Mouse (Mus musculus): ENCODE results near the gene Mrvi1. TPM values are rescaled to one million over a fixed set of nuclear protein-coding genes. Genes with fewer than 3 reads are reported as not detected.

The Mrvi1 gene
- polyA plus RNA-seq, 1 experiment from 2014 or later, result 0.87 TPM

GRCm38 (mm10) chr7:110860129-110860528 is 122.1 kb downstream of the Mrvi1 start:
- Histone ChIP-seq H3K9me3 (no peaks in the 10 kb centered on the region), H3K9ac (replicated peaks) (no peak overlapping the region), H3K27ac (replicated peaks) (no peak overlapping the region), H3K4me2 (replicated peaks) (no peak overlapping the region), H3K27me3 (no peaks in the 10 kb centered on the region), H3K4me1 (peaks cover 4% of the 10 kb centered on the region; the same call in 1 of the 2 replicates), H3K36me3 (no peaks in the 10 kb centered on the region), H3K4me3 (no peak overlapping the region)
- 89% methylated on average over 5 of the region's 5 CpGs for WGBS
- no peak for ATAC-seq (replicated peaks)

GRCm38 (mm10) chr7:110855604-110856003 is 126.7 kb downstream of the Mrvi1 start:
- Histone ChIP-seq H3K36me3 (no peaks in the 10 kb centered on the region), H3K4me3 (no peak overlapping the region), H3K27ac (replicated peaks) (no peak overlapping the region), H3K4me2 (replicated peaks) (no peak overlapping the region), H3K9me3 (no peaks in the 10 kb centered on the region), H3K9ac (replicated peaks) (no peak overlapping the region), H3K27me3 (no peaks in the 10 kb centered on the region), H3K4me1 (peaks cover 11% of the 10 kb centered on the region; the same call in 1 of the 2 replicates)
- ATAC-seq (replicated peaks), result no peak
- WGBS, result 84% methylated on average over 1 of the region's 1 CpGs

GRCm38 (mm10) chr7:110854927-110855546 is 127.2 kb downstream of the Mrvi1 start:
- 70% methylated on average over 8 of the region's 8 CpGs for WGBS

GRCm38 (mm10) chr7:110854519-110854918 is 127.7 kb downstream of the Mrvi1 start:
- no peak for ATAC-seq (replicated peaks)

More at GRCm38 (mm10) chr7:110854927-110855546, 127.2 kb downstream of the Mrvi1 start:
- no peaks in the 10 kb centered on the region for H3K27me3 ChIP-seq
- no peak for ATAC-seq (replicated peaks)
- no peak overlapping the region for H3K4me2 ChIP-seq (replicated peaks)
- no peaks in the 10 kb centered on the region for H3K9me3 ChIP-seq
- no peak overlapping the region for H3K4me3 ChIP-seq
- peaks cover 11% of the 10 kb centered on the region; the same call in 1 of the 2 replicates for H3K4me1 ChIP-seq
- H3K36me3 ChIP-seq, result no peaks in the 10 kb centered on the region
- no peak overlapping the region for H3K27ac ChIP-seq (replicated peaks)
- H3K9ac ChIP-seq (replicated peaks), result no peak overlapping the region

GRCm38 (mm10) chr7:110853611-110854010 is 128.7 kb downstream of the Mrvi1 start:
- Histone ChIP-seq H3K9me3 (no peaks in the 10 kb centered on the region), H3K4me3 (no peak overlapping the region), H3K36me3 (no peaks in the 10 kb centered on the region), H3K4me1 (peaks cover 11% of the 10 kb centered on the region; the same call in 1 of the 2 replicates), H3K9ac (replicated peaks) (no peak overlapping the region), H3K27ac (replicated peaks) (0 out of 2 replicates have a peak overlapping the region, but pooled peaks have one; percentile 1), H3K27me3 (no peaks in the 10 kb centered on the region), H3K4me2 (replicated peaks) (no peak overlapping the region)
- no peak for ATAC-seq (replicated peaks)
- WGBS, result 73% methylated on average over 10 of the region's 10 CpGs

More at GRCm38 (mm10) chr7:110854519-110854918, 127.7 kb downstream of the Mrvi1 start:
- H3K27ac ChIP-seq (replicated peaks), result no peak overlapping the region
- 57% methylated on average over 3 of the region's 3 CpGs for WGBS
- H3K4me1 ChIP-seq, result peaks cover 11% of the 10 kb centered on the region; the same call in 1 of the 2 replicates
- no peaks in the 10 kb centered on the region for H3K27me3 ChIP-seq
- H3K4me2 ChIP-seq (replicated peaks), result no peak overlapping the region
- no peak overlapping the region for H3K4me3 ChIP-seq
- no peak overlapping the region for H3K9ac ChIP-seq (replicated peaks)
- no peaks in the 10 kb centered on the region for H3K36me3 ChIP-seq
- no peaks in the 10 kb centered on the region for H3K9me3 ChIP-seq

- H3K9me3 ChIP-seq, result no peaks in the 10 kb centered on the region
- H3K27me3 ChIP-seq, result no peaks in the 10 kb centered on the region
- H3K36me3 ChIP-seq, result no peaks in the 10 kb centered on the region
- no peak overlapping the region for H3K4me3 ChIP-seq
- H3K9ac ChIP-seq (replicated peaks), result no peak overlapping the region
- ATAC-seq (replicated peaks), result no peak
- H3K4me2 ChIP-seq (replicated peaks), result no peak overlapping the region
- peaks cover 11% of the 10 kb centered on the region; the same call in 1 of the 2 replicates for H3K4me1 ChIP-seq
- 81% methylated on average over 7 of the region's 7 CpGs for WGBS
- no peak overlapping the region for H3K27ac ChIP-seq (replicated peaks)
Measured at GRCm38 (mm10) chr7:110851541-110852203, 130.6 kb downstream of the Mrvi1 start.

- ATAC-seq (replicated peaks), result no peak
- H3K9ac ChIP-seq (replicated peaks), result no peak overlapping the region
Measured at GRCm38 (mm10) chr7:110848371-110848770, 133.9 kb downstream of the Mrvi1 start.

GRCm38 (mm10) chr7:110847321-110847720 is 134.9 kb downstream of the Mrvi1 start:
- H3K4me3 ChIP-seq, result no peak overlapping the region
- no peak overlapping the region for H3K4me2 ChIP-seq (replicated peaks)
- H3K27ac ChIP-seq (replicated peaks), result no peak overlapping the region
- no peak for ATAC-seq (replicated peaks)
- no peak overlapping the region for H3K9ac ChIP-seq (replicated peaks)
- H3K9me3 ChIP-seq, result no peaks in the 10 kb centered on the region
- H3K27me3 ChIP-seq, result no peaks in the 10 kb centered on the region
- H3K4me1 ChIP-seq, result peaks cover 6% of the 10 kb centered on the region
- 91% methylated on average over 2 of the region's 2 CpGs for WGBS
- no peaks in the 10 kb centered on the region for H3K36me3 ChIP-seq

More at GRCm38 (mm10) chr7:110848371-110848770, 133.9 kb downstream of the Mrvi1 start:
- Histone ChIP-seq H3K27me3 (no peaks in the 10 kb centered on the region), H3K4me3 (no peak overlapping the region), H3K4me2 (replicated peaks) (no peak overlapping the region), H3K36me3 (no peaks in the 10 kb centered on the region), H3K9me3 (no peaks in the 10 kb centered on the region), H3K4me1 (peaks cover 4% of the 10 kb centered on the region), H3K27ac (replicated peaks) (no peak overlapping the region)
- WGBS, result 90% methylated on average over 1 of the region's 1 CpGs

- peaks cover 6% of the 10 kb centered on the region for H3K4me1 ChIP-seq
- peak within 1 kb of the TSS; percentile 89 for H3K9ac ChIP-seq (replicated peaks)
- peak within 1 kb of the TSS; percentile 83 for H3K4me2 ChIP-seq (replicated peaks)
- H3K36me3 ChIP-seq, result no peaks in the 10 kb centered on the region
- WGBS, result under 1% methylated on average over 42 of the region's 42 CpGs
- ATAC-seq (replicated peaks), result peak; percentile 96
- peak within 1 kb of the TSS; percentile 87 for H3K4me3 ChIP-seq
- H3K27ac ChIP-seq (replicated peaks), result peak within 1 kb of the TSS; percentile 91
- H3K27me3 ChIP-seq, result no peaks in the 10 kb centered on the region
- no peaks in the 10 kb centered on the region for H3K9me3 ChIP-seq
Measured at GRCm38 (mm10) chr7:110843916-110844874, 138.1 kb downstream of the Mrvi1 start, which contains the start of gene Rnf141. TSS of gene Rnf141 (minus strand) at chr7:110844457.

- no peak overlapping the region for H3K4me3 ChIP-seq
- H3K27me3 ChIP-seq, result no peaks in the 10 kb centered on the region
- no peak overlapping the region for H3K4me2 ChIP-seq (replicated peaks)
- H3K27ac ChIP-seq (replicated peaks), result no peak overlapping the region
- H3K9me3 ChIP-seq, result no peaks in the 10 kb centered on the region
- peaks cover 6% of the 10 kb centered on the region for H3K4me1 ChIP-seq
- WGBS, result 84% methylated on average over 4 of the region's 4 CpGs
- no peaks in the 10 kb centered on the region for H3K36me3 ChIP-seq
- H3K9ac ChIP-seq (replicated peaks), result no peak overlapping the region
- no peak for ATAC-seq (replicated peaks)
Measured at GRCm38 (mm10) chr7:110840332-110840731, 141.9 kb downstream of the Mrvi1 start.

- Histone ChIP-seq H3K27me3 (no peaks in the 10 kb centered on the region), H3K36me3 (no peaks in the 10 kb centered on the region; the same call in 1 of the 2 replicates), H3K9ac (replicated peaks) (no peak overlapping the region), H3K27ac (replicated peaks) (no peak overlapping the region), H3K4me2 (replicated peaks) (no peak overlapping the region), H3K9me3 (no peaks in the 10 kb centered on the region), H3K4me3 (no peak overlapping the region), H3K4me1 (no peaks in the 10 kb centered on the region)
- 73% methylated on average over 3 of the region's 3 CpGs for WGBS
- no peak for ATAC-seq (replicated peaks)
Measured at GRCm38 (mm10) chr7:110834522-110834921, 147.7 kb downstream of the Mrvi1 start.

Measured in forebrain, embryonic 15.5 days (tissue).